Mouse (Mus musculus) liver, adult 2 months (tissue): Measurements from ENCODE around the gene Asxl1. TPM values are rescaled to one million over a fixed set of nuclear protein-coding genes. Genes with fewer than 3 reads are reported as not detected.

Experiments used
- DNase-seq: peaks from one replicate; pipeline ENCODE4 v3.0.0-alpha.2; 2011; ENCODE audit warnings: low read depth, low spot score; ENCODE audit errors: extremely low read depth
- H3K27ac ChIP-seq: fragments of 200-500 bp; replicated peaks from 2 replicates; pipeline ENCODE4 v1.5.1; 2012; ENCODE audit warnings: low read depth, mild to moderate bottlenecking, control low read depth, inconsistent platforms, low read length; ENCODE audit not compliant: insufficient read depth
- H3K27me3 ChIP-seq: fragments of 200-500 bp; 2 replicates; pipeline ENCODE4 v1.6.1; 2012; ENCODE audit warnings: mild to moderate bottlenecking, moderate library complexity, low read length, inconsistent platforms; ENCODE audit not compliant: control insufficient read depth, insufficient read depth
- H3K36me3 ChIP-seq: fragments of 200-500 bp; 2 replicates; pipeline ENCODE4 v1.6.1; 2012; ENCODE audit warnings: low read length, inconsistent platforms; ENCODE audit not compliant: control insufficient read depth, insufficient read depth
- H3K4me1 ChIP-seq: fragments of 200-500 bp; 2 replicates; pipeline ENCODE4 v1.6.1; 2011; ENCODE audit warnings: low read length; ENCODE audit not compliant: control insufficient read depth, insufficient read depth
- H3K4me3 ChIP-seq: fragments of 200-500 bp; 2 replicates; pipeline ENCODE4 v1.5.1; 2011; ENCODE audit warnings: low read depth, mild to moderate bottlenecking, control low read depth, low read length, moderate library complexity; ENCODE audit not compliant: insufficient read depth
- H3K79me2 ChIP-seq: fragments of 200-500 bp; 2 replicates; pipeline ENCODE4 v1.6.1; 2012; ENCODE audit warnings: inconsistent platforms, mild to moderate bottlenecking, low read length, moderate library complexity; ENCODE audit not compliant: control insufficient read depth, insufficient read depth
- H3K9ac ChIP-seq: fragments of 200-500 bp; 2 replicates; pipeline ENCODE4 v1.6.1; 2012; ENCODE audit warnings: low read depth, mild to moderate bottlenecking, control low read depth, inconsistent platforms, low read length
- CTCF ChIP-seq: fragments of 200-500 bp; IDR thresholded peaks from 2 replicates; pipeline ENCODE4 v1.5.1; 2011; ENCODE audit warnings: low read depth, low read length, control low read depth
- POLR2A ChIP-seq: fragments of 200-500 bp; IDR thresholded peaks from 2 replicates; pipeline ENCODE4 v1.6.1; 2011; ENCODE audit warnings: low read length, control low read depth; ENCODE audit not compliant: insufficient read depth; ENCODE audit errors: extremely low read depth
- WGBS: fragments of 180-500 bp; shearing (Covaris S2); methylation state at CpG from one replicate; pipeline ENCODE4 v1.1.7; 2018; 5-methylcytosine and 5-hydroxymethylcytosine counted together
- polyA plus RNA-seq: library from polyadenylated mRNA; depleted of rRNA; stranded (reverse); fragments of >200 nt; gene quantifications from 2 replicates; pipeline ENCODE4 v1.2.3, GENCODE M21; 2012
- total RNA-seq: library from RNA; depleted of rRNA; stranded (reverse); fragments of >200 nt; gene quantifications from 2 replicates; pipeline ENCODE4 v1.2.3, GENCODE M21; 2014

Asxl1 gene
- total and polyA plus RNA-seq, 2 experiments = 4.7 to 6.2 TPM

GRCm38 (mm10) chr2:153444254-153445136, 98.9 kb downstream of the Asxl1 start:
- Histone ChIP-seq H3K36me3 (no peaks in the 10 kb centered on the region), H3K27ac (peak overlapping the region; percentile 48; the same call in 1 of the 2 replicates), H3K27me3 (no peaks in the 10 kb centered on the region), H3K4me3 (peak overlapping the region; percentile 99), H3K4me1 (peaks cover 7% of the 10 kb centered on the region; the same call in 1 of the 2 replicates), H3K9ac (peak overlapping the region; percentile 92), H3K79me2 (0 out of 2 replicates have a peak, but pooled peaks cover 3% of the 10 kb centered on the region)
- TF ChIP-seq POLR2A (0 out of 2 replicates have a peak, but pooled peaks have one; percentile 16), CTCF (no peak)
- under 1% methylated on average over 41 of the region's 64 CpGs for WGBS
- DNase-seq = peak; percentile 24

DNA sequence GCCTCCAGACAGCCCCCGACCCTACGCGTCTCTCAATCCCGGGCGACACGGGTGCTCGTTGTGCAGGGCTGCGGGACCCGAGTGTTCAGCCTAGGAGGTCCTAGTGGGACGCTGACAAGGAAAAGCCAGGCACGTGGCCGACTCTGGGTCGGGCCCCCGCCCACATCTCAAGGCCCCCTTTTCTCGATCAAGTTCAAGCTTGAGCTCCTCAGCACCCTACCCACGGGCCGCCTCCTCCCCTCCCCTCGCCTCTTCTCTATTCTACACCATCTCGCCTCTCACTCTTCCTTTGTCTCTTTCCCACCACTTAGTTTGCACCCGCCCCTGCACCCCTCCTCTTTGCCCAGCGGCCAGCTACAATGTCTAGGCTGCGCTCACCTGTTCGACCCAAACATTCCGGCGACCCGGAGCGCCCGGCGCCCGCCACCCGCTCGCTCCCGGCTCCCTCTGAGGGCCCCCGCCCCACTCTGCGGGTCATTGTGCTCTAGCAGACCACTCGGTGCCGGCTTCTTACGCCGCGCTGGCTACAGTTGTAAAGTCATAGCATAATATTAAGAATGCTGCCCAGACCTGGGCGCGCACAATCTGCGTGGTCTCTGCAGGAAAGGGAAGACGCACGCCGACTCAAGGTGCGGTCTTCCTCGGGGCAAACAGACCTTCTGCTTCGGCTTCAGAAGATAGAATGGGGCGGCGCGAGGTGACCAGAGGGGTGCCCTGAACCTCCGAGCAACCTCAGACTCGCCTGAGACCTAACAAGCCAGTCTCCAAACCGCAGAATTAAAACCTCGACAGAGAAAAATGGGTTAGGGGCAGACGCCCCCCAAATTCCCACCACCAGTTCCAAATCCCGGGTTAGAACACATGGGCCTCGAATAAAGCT, 99.7 kb downstream of the Asxl1 start:
- 0 out of 2 replicates have a peak, but pooled peaks cover 3% of the 10 kb centered on the region for H3K79me2 ChIP-seq
- no peaks in the 10 kb centered on the region for H3K27me3 ChIP-seq
- DNase-seq = no peak
- peaks cover 7% of the 10 kb centered on the region; the same call in 1 of the 2 replicates for H3K4me1 ChIP-seq
- peak overlapping the region; percentile 15; the same call in 1 of the 2 replicates for H3K27ac ChIP-seq
- TF ChIP-seq POLR2A (no peak), CTCF (no peak)
- H3K36me3 ChIP-seq = no peaks in the 10 kb centered on the region
- peak overlapping the region; percentile 72 for H3K4me3 ChIP-seq
- peak overlapping the region; percentile 61 for H3K9ac ChIP-seq
- under 1% methylated on average over 59 of the region's 59 CpGs for WGBS

DNA sequence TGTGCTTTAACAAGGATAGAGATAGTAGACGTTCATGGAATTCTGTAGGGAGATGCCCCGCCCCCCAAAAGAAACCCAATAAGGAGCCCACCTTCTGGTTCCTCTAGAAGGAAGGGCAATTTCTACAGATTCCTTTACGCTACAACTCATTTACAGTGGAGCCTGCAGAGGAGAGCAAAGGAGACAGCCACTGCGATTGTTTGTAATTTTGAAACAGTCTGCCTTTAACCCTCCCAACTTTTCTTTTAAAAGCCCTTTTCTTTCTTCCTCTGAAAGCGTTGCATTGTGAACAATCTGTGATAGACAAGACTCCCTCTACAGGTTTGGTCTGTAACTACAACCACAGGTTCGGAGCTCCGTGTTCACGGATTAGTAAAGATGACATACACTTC, 100.4 kb downstream of the Asxl1 start:
- Histone ChIP-seq H3K27ac (no peak overlapping the region), H3K9ac (no peak overlapping the region; the same call in 1 of the 2 replicates), H3K27me3 (no peaks in the 10 kb centered on the region), H3K4me1 (peaks cover 7% of the 10 kb centered on the region; the same call in 1 of the 2 replicates), H3K79me2 (0 out of 2 replicates have a peak, but pooled peaks cover 3% of the 10 kb centered on the region), H3K4me3 (no peak overlapping the region), H3K36me3 (no peaks in the 10 kb centered on the region)
- peak; percentile 41; the same call in 1 of the 2 replicates for TF ChIP-seq CTCF
- TF ChIP-seq POLR2A = no peak
- 1% methylated on average over 8 of the region's 8 CpGs for WGBS
- peak; percentile 54 for DNase-seq

GRCm38 (mm10) chr2:153446476-153446875, 100.8 kb downstream of the Asxl1 start:
- Histone ChIP-seq H3K4me1 (peaks cover 7% of the 10 kb centered on the region; the same call in 1 of the 2 replicates), H3K36me3 (no peaks in the 10 kb centered on the region), H3K9ac (no peak overlapping the region), H3K79me2 (0 out of 2 replicates have a peak, but pooled peaks cover 3% of the 10 kb centered on the region), H3K4me3 (no peak overlapping the region), H3K27me3 (no peaks in the 10 kb centered on the region), H3K27ac (no peak overlapping the region)
- no peak for DNase-seq
- WGBS = 36% methylated on average over 4 of the region's 4 CpGs
- TF ChIP-seq CTCF = no peak
- no peak for TF ChIP-seq POLR2A

GRCm38 (mm10) chr2:153447719-153448118, 102.1 kb downstream of the Asxl1 start:
- Histone ChIP-seq H3K4me3 (no peak overlapping the region), H3K27ac (no peak overlapping the region), H3K9ac (no peak overlapping the region), H3K79me2 (0 out of 2 replicates have a peak, but pooled peaks cover 3% of the 10 kb centered on the region), H3K27me3 (no peaks in the 10 kb centered on the region), H3K36me3 (no peaks in the 10 kb centered on the region), H3K4me1 (peaks cover 7% of the 10 kb centered on the region; the same call in 1 of the 2 replicates)
- DNase-seq = no peak
- TF ChIP-seq POLR2A = no peak
- TF ChIP-seq CTCF = no peak
- whole genome bisulfite sequencing = 84% methylated on average over 3 of the region's 3 CpGs
